Mouse (Mus musculus) testis, adult 2 months (tissue): ENCODE results near the gene Atp6v0a1.

ENCODE experiments used
- CTCF ChIP-seq: fragments of 200-500 bp; IDR thresholded peaks from 2 replicates; pipeline ENCODE4 v1.5.1; 2012; ENCODE audit warnings: low read depth, mild to moderate bottlenecking, inconsistent platforms, low read length, moderate library complexity; ENCODE audit not compliant: control insufficient read depth, insufficient read depth, insufficient replicate concordance
- POLR2A ChIP-seq: fragments of 200-500 bp; IDR thresholded peaks from 2 replicates; pipeline ENCODE4 v1.6.1; 2012; ENCODE audit warnings: low read depth, mild to moderate bottlenecking, inconsistent platforms, low read length, moderate library complexity; ENCODE audit not compliant: control insufficient read depth

DNA sequence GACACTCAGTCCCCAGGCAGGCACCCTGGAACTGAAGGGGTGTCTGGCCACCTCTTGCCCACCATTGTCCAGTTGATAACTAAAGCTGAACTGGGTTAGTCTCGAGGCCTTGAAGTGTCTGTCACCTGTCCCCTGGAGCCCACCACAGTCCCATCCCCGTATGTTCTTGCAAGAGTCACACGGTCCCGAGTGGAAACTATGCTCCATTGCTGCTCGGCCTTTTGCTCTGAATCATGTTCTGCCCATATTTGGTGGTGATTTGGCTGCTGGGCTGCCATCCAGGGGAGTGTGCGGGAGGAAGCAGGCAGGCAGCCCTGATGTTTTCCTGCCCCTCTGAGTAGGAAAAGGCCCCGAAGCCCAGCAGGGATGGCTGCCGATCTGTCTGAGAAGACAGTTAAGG lies 50.9 kb downstream of the Atp6v0a1 start:
- TF ChIP-seq CTCF (no peak), POLR2A (no peak; the same call in 1 of the 2 replicates)
